Mouse (Mus musculus): ENCODE results near the gene Irs3. TPM values are rescaled to one million over a fixed set of nuclear protein-coding genes. Genes with fewer than 3 reads are reported as not detected.

Gene Irs3
- total and polyA plus RNA-seq, 2 experiments from 2014 or later = 0.36 to 1.4 TPM

DNA sequence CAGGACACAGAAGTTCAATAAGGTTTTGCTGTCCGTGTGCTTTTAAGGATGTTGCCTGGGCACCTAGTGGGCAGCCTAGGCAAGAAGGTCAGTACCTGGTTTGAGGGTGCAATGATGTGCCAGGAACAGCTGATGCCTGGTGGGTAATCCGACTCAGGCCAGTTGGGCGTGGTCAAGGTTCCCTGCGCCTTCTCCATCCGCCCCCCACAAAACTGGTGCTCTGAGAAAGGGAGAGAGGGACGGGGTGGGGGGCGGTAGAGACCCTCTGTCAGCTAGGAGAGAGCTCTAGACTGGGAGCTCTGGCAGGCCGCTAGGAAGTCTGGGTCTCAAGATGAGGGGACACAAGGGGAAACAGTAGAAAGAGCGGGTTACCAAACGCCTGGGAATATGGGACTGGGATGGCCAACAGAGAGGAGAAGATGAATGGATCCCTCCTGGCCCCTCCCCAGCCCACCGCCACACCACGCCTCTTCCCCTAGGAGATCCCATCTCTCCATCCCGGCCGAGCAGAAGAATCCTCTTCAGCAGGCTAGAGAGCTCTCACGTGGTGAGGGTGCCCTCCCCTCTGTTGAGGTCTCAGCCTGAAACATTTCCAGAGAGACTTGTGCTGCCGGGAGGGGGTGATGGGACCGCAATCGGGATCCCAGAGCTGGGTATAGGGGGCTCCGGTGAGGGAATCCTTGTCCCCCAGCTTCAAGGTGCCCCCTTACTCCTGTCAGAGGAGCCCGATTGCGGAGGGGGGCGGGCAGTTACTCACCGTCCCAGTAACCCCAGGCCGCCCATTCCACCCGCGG, 37.5 kb downstream of the Irs3 start:
- Histone ChIP-seq H3K4me2 (ENCODE audit: low read depth, low read length) (peak overlapping the region; percentile 41), H3K4me3 (ENCODE audit: low read length) (0 out of 2 replicates have a peak overlapping the region, but pooled peaks have one; percentile 13), H3K9me3 (ENCODE audit: low read length) (no peaks in the 10 kb centered on the region), H3K9ac (replicated peaks; ENCODE audit: low read length) (no peak overlapping the region), H3K4me1 (ENCODE audit: insufficient read depth, low read length) (peaks cover 8% of the 10 kb centered on the region; the same call in 1 of the 2 replicates), H3K27me3 (ENCODE audit: insufficient read depth, low read length) (no peaks in the 10 kb centered on the region), H3K36me3 (ENCODE audit: insufficient read depth, low read length) (no peaks in the 10 kb centered on the region), H3K27ac (no peak overlapping the region)
- WGBS = 14% methylated on average over 26 of the region's 26 CpGs
- ATAC-seq (0 out of 2 replicates have a peak, but pooled peaks have one; percentile 4), DNase-seq (ENCODE audit: low spot score) (no peak)
- no peak for TF ChIP-seq CTCF (IDR thresholded peaks at IDR 0.05; ENCODE audit: low read depth)

- Histone ChIP-seq H3K9me3 (ENCODE audit: low read length) (no peaks in the 10 kb centered on the region), H3K9ac (replicated peaks; ENCODE audit: low read length) (peak overlapping the region; percentile 72; the same call in 1 of the 2 replicates), H3K4me3 (ENCODE audit: low read length) (peak overlapping the region; percentile 72), H3K27me3 (ENCODE audit: insufficient read depth, low read length) (no peaks in the 10 kb centered on the region), H3K27ac (peak overlapping the region; percentile 26; the same call in 1 of the 2 replicates), H3K4me2 (ENCODE audit: low read depth, low read length) (peak overlapping the region; percentile 84), H3K36me3 (ENCODE audit: insufficient read depth, low read length) (no peaks in the 10 kb centered on the region; the same call in 1 of the 2 replicates), H3K4me1 (ENCODE audit: insufficient read depth, low read length) (peaks cover 10% of the 10 kb centered on the region; the same call in 1 of the 2 replicates)
- ATAC-seq = no peak
- WGBS = under 1% methylated on average over 22 of the region's 22 CpGs
- TF ChIP-seq CTCF (IDR thresholded peaks at IDR 0.05; ENCODE audit: low read depth) = no peak
- DNase-seq (ENCODE audit: low spot score) = no peak
Measured at GRCm38 (mm10) chr5:137601365-137601729, 44.2 kb downstream of the Irs3 start.

- H3K36me3 ChIP-seq (ENCODE audit: insufficient read depth, low read length) = no peaks in the 10 kb centered on the region; the same call in 1 of the 2 replicates
- H3K4me3 ChIP-seq (ENCODE audit: low read length) = peak within 1 kb of the TSS; percentile 72
- no peaks in the 10 kb centered on the region for H3K27me3 ChIP-seq (ENCODE audit: insufficient read depth, low read length)
- H3K4me1 ChIP-seq (ENCODE audit: insufficient read depth, low read length) = peaks cover 10% of the 10 kb centered on the region; the same call in 1 of the 2 replicates
- ATAC-seq = peak; percentile 96
- H3K4me2 ChIP-seq (ENCODE audit: low read depth, low read length) = peak within 1 kb of the TSS; percentile 84
- H3K9me3 ChIP-seq (ENCODE audit: low read length) = no peaks in the 10 kb centered on the region
- H3K9ac ChIP-seq (replicated peaks; ENCODE audit: low read length) = peak within 1 kb of the TSS; percentile 72
- peak within 1 kb of the TSS; percentile 78 for H3K27ac ChIP-seq
- DNase-seq (ENCODE audit: low spot score) = peak; percentile 98
- TF ChIP-seq CTCF (IDR thresholded peaks at IDR 0.05; ENCODE audit: low read depth) = no peak
- under 1% methylated on average over 40 of the region's 41 CpGs for WGBS
Measured at GRCm38 (mm10) chr5:137600619-137601364, 44.7 kb downstream of the Irs3 start, which contains the start of gene Mospd3. Mospd3 (minus strand) TSS chr5:137601058.

GRCm38 (mm10) chr5:137600281-137600618, 45.3 kb downstream of the Irs3 start:
- Histone ChIP-seq H3K27ac (peak overlapping the region; percentile 78), H3K4me2 (ENCODE audit: low read depth, low read length) (peak overlapping the region; percentile 84), H3K9me3 (ENCODE audit: low read length) (no peaks in the 10 kb centered on the region), H3K9ac (replicated peaks; ENCODE audit: low read length) (peak overlapping the region; percentile 72), H3K4me3 (ENCODE audit: low read length) (peak overlapping the region; percentile 72), H3K4me1 (ENCODE audit: insufficient read depth, low read length) (peaks cover 10% of the 10 kb centered on the region; the same call in 1 of the 2 replicates), H3K36me3 (ENCODE audit: insufficient read depth, low read length) (no peaks in the 10 kb centered on the region; the same call in 1 of the 2 replicates), H3K27me3 (ENCODE audit: insufficient read depth, low read length) (no peaks in the 10 kb centered on the region)
- no peak for ATAC-seq
- TF ChIP-seq CTCF (IDR thresholded peaks at IDR 0.05; ENCODE audit: low read depth) = no peak
- WGBS = 4% methylated on average over 19 of the region's 19 CpGs
- no peak for DNase-seq (ENCODE audit: low spot score)

- DNase-seq (ENCODE audit: low spot score) = no peak
- ATAC-seq = no peak
Measured at GRCm38 (mm10) chr5:137599600-137599999, 45.9 kb downstream of the Irs3 start.

GRCm38 (mm10) chr5:137598100-137598826, 47.3 kb downstream of the Irs3 start:
- TF ChIP-seq CTCF (IDR thresholded peaks at IDR 0.05; ENCODE audit: low read depth) = no peak
- ATAC-seq (no peak), DNase-seq (ENCODE audit: low spot score) (no peak)
- Histone ChIP-seq H3K4me1 (ENCODE audit: insufficient read depth, low read length) (peaks cover 10% of the 10 kb centered on the region; the same call in 1 of the 2 replicates), H3K4me2 (ENCODE audit: low read depth, low read length) (no peak overlapping the region), H3K27me3 (ENCODE audit: insufficient read depth, low read length) (no peaks in the 10 kb centered on the region), H3K9ac (replicated peaks; ENCODE audit: low read length) (no peak overlapping the region), H3K9me3 (ENCODE audit: low read length) (no peaks in the 10 kb centered on the region), H3K4me3 (ENCODE audit: low read length) (no peak overlapping the region), H3K36me3 (ENCODE audit: insufficient read depth, low read length) (no peaks in the 10 kb centered on the region; the same call in 1 of the 2 replicates), H3K27ac (no peak overlapping the region)
- WGBS = 84% methylated on average over 2 of the region's 2 CpGs

More at GRCm38 (mm10) chr5:137599600-137599999, 45.9 kb downstream of the Irs3 start:
- Histone ChIP-seq H3K9me3 (ENCODE audit: low read length) (no peaks in the 10 kb centered on the region), H3K4me2 (ENCODE audit: low read depth, low read length) (peak overlapping the region; percentile 84), H3K4me1 (ENCODE audit: insufficient read depth, low read length) (peaks cover 10% of the 10 kb centered on the region; the same call in 1 of the 2 replicates), H3K27me3 (ENCODE audit: insufficient read depth, low read length) (no peaks in the 10 kb centered on the region), H3K36me3 (ENCODE audit: insufficient read depth, low read length) (no peaks in the 10 kb centered on the region; the same call in 1 of the 2 replicates), H3K27ac (0 out of 2 replicates have a peak overlapping the region, but pooled peaks have one; percentile 78), H3K4me3 (ENCODE audit: low read length) (peak overlapping the region; percentile 72), H3K9ac (replicated peaks; ENCODE audit: low read length) (peak overlapping the region; percentile 72)
- 51% methylated on average over 9 of the region's 9 CpGs for WGBS
- TF ChIP-seq CTCF (IDR thresholded peaks at IDR 0.05; ENCODE audit: low read depth) = no peak

Measured in hindbrain, postnatal 0 days (tissue).